Mouse (Mus musculus) thymus, adult 2 months (tissue): ENCODE data around the gene Vps33a. TPM values are rescaled to one million over a fixed set of nuclear protein-coding genes. Genes with fewer than 3 reads are reported as not detected.

Source experiments
- DNase-seq: peaks from one replicate; pipeline ENCODE4 v3.0.0; 2021
- H3K27ac ChIP-seq: fragments of 200-500 bp; 2 replicates; pipeline ENCODE4 v1.5.1; 2012; ENCODE audit warnings: low read length, control low read depth; ENCODE audit not compliant: control insufficient read depth, insufficient read depth
- H3K27me3 ChIP-seq: fragments of 200-500 bp; 2 replicates; pipeline ENCODE4 v1.6.1; 2012; ENCODE audit warnings: mild to moderate bottlenecking, low read length, moderate library complexity, mixed read lengths; ENCODE audit not compliant: control insufficient read depth, insufficient read depth
- H3K36me3 ChIP-seq: fragments of 200-500 bp; 2 replicates; pipeline ENCODE4 v1.6.1; 2012; ENCODE audit warnings: mild to moderate bottlenecking, low read length, moderate library complexity; ENCODE audit not compliant: control insufficient read depth, insufficient read depth
- H3K4me1 ChIP-seq: fragments of 200-500 bp; replicated peaks from 2 replicates; pipeline ENCODE4 v1.6.1; 2012; ENCODE audit warnings: low read length; ENCODE audit not compliant: control insufficient read depth, insufficient read depth
- H3K4me3 ChIP-seq: fragments of 200-500 bp; 2 replicates; pipeline ENCODE4 v1.5.1; 2012; ENCODE audit warnings: mild to moderate bottlenecking, low read length, control low read depth, moderate library complexity; ENCODE audit not compliant: control insufficient read depth, insufficient read depth
- CTCF ChIP-seq: fragments of 200-500 bp; IDR thresholded peaks from 2 replicates; pipeline ENCODE4 v1.5.1; 2012; ENCODE audit warnings: mild to moderate bottlenecking, control low read depth, low read length, moderate library complexity, borderline replicate concordance; ENCODE audit not compliant: control insufficient read depth, poor library complexity, insufficient read depth; ENCODE audit errors: extremely low read depth
- POLR2A ChIP-seq: fragments of 200-500 bp; IDR thresholded peaks from 2 replicates; pipeline ENCODE4 v1.6.1; 2012; ENCODE audit warnings: mild to moderate bottlenecking, low read length, control low read depth, moderate library complexity; ENCODE audit not compliant: control insufficient read depth, poor library complexity, insufficient read depth; ENCODE audit errors: extremely low read depth
- WGBS: fragments of 180-500 bp; shearing (Covaris S2); methylation state at CpG from one replicate; pipeline ENCODE4 v1.1.7; 2018; 5-methylcytosine and 5-hydroxymethylcytosine counted together
- polyA plus RNA-seq: library from polyadenylated mRNA; depleted of rRNA; stranded (reverse); fragments of >200 nt; gene quantifications from 2 replicates; pipeline ENCODE4 v1.2.3, GENCODE M21; 2012

Vps33a gene
- polyA plus RNA-seq, 1 experiment = 26.3 TPM

GRCm38 (mm10) chr5:123607211-123607669 is 34.4 kb upstream of the Vps33a start:
- Histone ChIP-seq H3K4me1 (peaks cover 4% of the 10 kb centered on the region), H3K27ac (no peak overlapping the region), H3K4me3 (no peak overlapping the region), H3K27me3 (no peaks in the 10 kb centered on the region), H3K36me3 (no peaks in the 10 kb centered on the region)
- no peak for DNase-seq
- 92% methylated on average over 3 of the region's 3 CpGs for WGBS
- no peak for TF ChIP-seq CTCF
- no peak for TF ChIP-seq POLR2A

- WGBS = 44% methylated on average over 11 of the region's 11 CpGs
- TF ChIP-seq POLR2A (no peak), CTCF (no peak)
- H3K4me1 ChIP-seq = peaks cover 4% of the 10 kb centered on the region
- H3K4me3 ChIP-seq = no peak overlapping the region
- H3K36me3 ChIP-seq = peaks cover 6% of the 10 kb centered on the region
- H3K27ac ChIP-seq = no peak overlapping the region
- H3K27me3 ChIP-seq = no peaks in the 10 kb centered on the region
- DNase-seq = peak; percentile 8
Observed at GRCm38 (mm10) chr5:123603496-123603895, 30.7 kb upstream of the Vps33a start.

- 93% methylated on average over 6 of the region's 6 CpGs for WGBS
- DNase-seq = no peak
- Histone ChIP-seq H3K27me3 (no peaks in the 10 kb centered on the region), H3K27ac (no peak overlapping the region), H3K4me3 (no peak overlapping the region), H3K4me1 (peaks cover 4% of the 10 kb centered on the region), H3K36me3 (peaks cover 6% of the 10 kb centered on the region)
- TF ChIP-seq POLR2A (no peak), CTCF (no peak)
Observed at GRCm38 (mm10) chr5:123602174-123602573, 29.3 kb upstream of the Vps33a start.

- Histone ChIP-seq H3K4me1 (peaks cover 4% of the 10 kb centered on the region), H3K27me3 (no peaks in the 10 kb centered on the region), H3K4me3 (no peak overlapping the region), H3K36me3 (peaks cover 6% of the 10 kb centered on the region), H3K27ac (no peak overlapping the region)
- DNase-seq = no peak
- TF ChIP-seq CTCF (no peak), POLR2A (no peak)
- 95% methylated on average over 6 of the region's 6 CpGs for WGBS
Observed at GRCm38 (mm10) chr5:123599319-123599718, 26.5 kb upstream of the Vps33a start.

- TF ChIP-seq POLR2A (no peak), CTCF (no peak)
- Histone ChIP-seq H3K36me3 (peaks cover 3% of the 10 kb centered on the region; the same call in 1 of the 2 replicates), H3K4me3 (no peak overlapping the region), H3K27ac (no peak overlapping the region), H3K27me3 (no peaks in the 10 kb centered on the region), H3K4me1 (no peaks in the 10 kb centered on the region)
- no peak for DNase-seq
- WGBS = 95% methylated on average over 10 of the region's 10 CpGs
Observed at GRCm38 (mm10) chr5:123593622-123594280, 20.9 kb upstream of the Vps33a start.

GRCm38 (mm10) chr5:123580043-123580442 is 7.2 kb upstream of the Vps33a start:
- 8% methylated on average over 6 of the region's 6 CpGs for WGBS
- H3K4me1 ChIP-seq = peaks cover 15% of the 10 kb centered on the region
- no peak overlapping the region for H3K27ac ChIP-seq
- TF ChIP-seq CTCF = no peak
- TF ChIP-seq POLR2A = no peak
- H3K27me3 ChIP-seq = no peaks in the 10 kb centered on the region
- no peak overlapping the region for H3K4me3 ChIP-seq
- H3K36me3 ChIP-seq = 0 out of 2 replicates have a peak, but pooled peaks cover 4% of the 10 kb centered on the region
- peak; percentile 6 for DNase-seq

GRCm38 (mm10) chr5:123576696-123577095 is 3.9 kb upstream of the Vps33a start:
- Histone ChIP-seq H3K36me3 (0 out of 2 replicates have a peak, but pooled peaks cover 4% of the 10 kb centered on the region), H3K27ac (no peak overlapping the region), H3K27me3 (no peaks in the 10 kb centered on the region), H3K4me3 (no peak overlapping the region), H3K4me1 (peaks cover 11% of the 10 kb centered on the region)
- no peak for TF ChIP-seq CTCF
- TF ChIP-seq POLR2A = no peak
- WGBS = 91% methylated on average over 3 of the region's 3 CpGs
- DNase-seq = no peak
